Mouse (Mus musculus) neural tube, embryonic 11.5 days (tissue): Measurements from ENCODE around the gene Adgrg6. TPM values are rescaled to one million over a fixed set of nuclear protein-coding genes. Genes with fewer than 3 reads are reported as not detected.
A peak's percentile ranks its signal among the peaks of the same experiment; 100 is the strongest.

Experiments used
- ATAC-seq: fragments of 200-750 bp; cut with Nextera tagmentation; 2 replicates; pipeline ENCODE4 v1.8.0; 2017; ENCODE audit warnings: moderate number of reproducible peaks, mild to moderate bottlenecking, moderate TSS enrichment, moderate library complexity; ENCODE audit not compliant: insufficient read depth, low FRiP score, low TSS enrichment
- DNase-seq: peaks from one replicate; pipeline ENCODE4 v3.0.0-alpha.2; 2015; ENCODE audit warnings: low spot score
- H3K27ac ChIP-seq: fragments of 300-500 bp; sonication (generic); 2 replicates; pipeline ENCODE4 v1.5.1; 2014; ENCODE audit warnings: low read depth, mild to moderate bottlenecking, low read length
- H3K27me3 ChIP-seq: fragments of 300-500 bp; sonication (generic); 2 replicates; pipeline ENCODE4 v1.6.1; 2014; ENCODE audit warnings: mild to moderate bottlenecking, low read length, mixed read lengths; ENCODE audit not compliant: control insufficient read depth, insufficient read depth
- H3K36me3 ChIP-seq: fragments of 300-500 bp; sonication (generic); 2 replicates; pipeline ENCODE4 v1.6.1; 2014; ENCODE audit warnings: mild to moderate bottlenecking, low read length, moderate library complexity, mixed read lengths; ENCODE audit not compliant: control insufficient read depth, insufficient read depth
- H3K4me1 ChIP-seq: fragments of 300-500 bp; sonication (generic); 2 replicates; pipeline ENCODE4 v1.6.1; 2014; ENCODE audit warnings: low read length, mixed read lengths; ENCODE audit not compliant: control insufficient read depth, insufficient read depth
- H3K4me2 ChIP-seq: fragments of 300-500 bp; sonication (generic); 2 replicates; pipeline ENCODE4 v1.6.1; 2014; ENCODE audit warnings: low read depth, mild to moderate bottlenecking, moderate library complexity
- H3K4me3 ChIP-seq: fragments of 300-500 bp; sonication (generic); 2 replicates; pipeline ENCODE4 v1.5.1; 2014; ENCODE audit warnings: low read depth, low read length
- H3K9ac ChIP-seq: fragments of 300-500 bp; sonication (generic); 2 replicates; pipeline ENCODE4 v1.6.1; 2014; ENCODE audit warnings: mild to moderate bottlenecking, low read length
- H3K9me3 ChIP-seq: fragments of 300-500 bp; sonication (generic); 2 replicates; pipeline ENCODE4 v1.6.1; 2016; ENCODE audit warnings: low read length; ENCODE audit not compliant: control insufficient read depth
- WGBS: fragments of 180-500 bp; shearing (Covaris S2); extraction: QIAGEN DNeasy Blood & Tissue Kit; methylation state at CpG from one replicate; pipeline ENCODE4 v1.1.7; 2014; 5-methylcytosine and 5-hydroxymethylcytosine counted together
- polyA plus RNA-seq: library from polyadenylated mRNA; unstranded; fragments of >200 nt; fragmentation: Nextera tagmentation; extraction: Ambion mirVana; gene quantifications from 2 replicates; pipeline ENCODE4 v1.2.1, GENCODE M21; 2014

Gene Adgrg6
- polyA plus RNA-seq, 1 experiment from 2014 or later = 6.2 TPM

GRCm38 (mm10) chr10:14475641-14476040, 69.8 kb downstream of the Adgrg6 start:
- no peak for DNase-seq
- 89% methylated on average over 2 of the region's 2 CpGs for WGBS

GRCm38 (mm10) chr10:14474541-14475305, 70.7 kb downstream of the Adgrg6 start:
- DNase-seq (no peak), ATAC-seq (no peak)
- Histone ChIP-seq H3K4me3 (no peak overlapping the region), H3K4me2 (no peak overlapping the region), H3K9me3 (no peaks in the 10 kb centered on the region), H3K9ac (no peak overlapping the region), H3K27ac (no peak overlapping the region), H3K27me3 (no peaks in the 10 kb centered on the region), H3K4me1 (no peaks in the 10 kb centered on the region), H3K36me3 (no peaks in the 10 kb centered on the region)
- WGBS = 87% methylated on average over 8 of the region's 8 CpGs

More at GRCm38 (mm10) chr10:14475641-14476040, 69.8 kb downstream of the Adgrg6 start:
- Histone ChIP-seq H3K27me3 (no peaks in the 10 kb centered on the region), H3K4me2 (no peak overlapping the region), H3K4me3 (no peak overlapping the region), H3K9me3 (no peaks in the 10 kb centered on the region), H3K9ac (no peak overlapping the region), H3K4me1 (no peaks in the 10 kb centered on the region), H3K27ac (no peak overlapping the region), H3K36me3 (no peaks in the 10 kb centered on the region)
- no peak for ATAC-seq

GRCm38 (mm10) chr10:14471039-14471550, 74.4 kb downstream of the Adgrg6 start:
- H3K9ac ChIP-seq = no peak overlapping the region
- H3K27me3 ChIP-seq = no peaks in the 10 kb centered on the region
- WGBS = 69% methylated on average over 5 of the region's 5 CpGs
- H3K27ac ChIP-seq = no peak overlapping the region
- H3K36me3 ChIP-seq = no peaks in the 10 kb centered on the region
- ATAC-seq (no peak), DNase-seq (no peak)
- H3K4me2 ChIP-seq = no peak overlapping the region
- H3K9me3 ChIP-seq = no peaks in the 10 kb centered on the region
- no peak overlapping the region for H3K4me3 ChIP-seq
- no peaks in the 10 kb centered on the region for H3K4me1 ChIP-seq

- Histone ChIP-seq H3K27ac (no peak overlapping the region), H3K27me3 (no peaks in the 10 kb centered on the region), H3K36me3 (no peaks in the 10 kb centered on the region), H3K9me3 (no peaks in the 10 kb centered on the region), H3K4me3 (no peak overlapping the region), H3K4me2 (no peak overlapping the region), H3K9ac (no peak overlapping the region), H3K4me1 (no peaks in the 10 kb centered on the region)
- DNase-seq = no peak
- no peak for ATAC-seq
- WGBS = 90% methylated on average over 10 of the region's 10 CpGs
Observed at GRCm38 (mm10) chr10:14468623-14469022, 76.8 kb downstream of the Adgrg6 start.

GRCm38 (mm10) chr10:14463796-14464511, 81.5 kb downstream of the Adgrg6 start:
- no peaks in the 10 kb centered on the region for H3K4me1 ChIP-seq
- H3K27ac ChIP-seq = no peak overlapping the region
- peak; percentile 19 for DNase-seq
- no peaks in the 10 kb centered on the region for H3K36me3 ChIP-seq
- 63% methylated on average over 4 of the region's 4 CpGs for WGBS
- no peak overlapping the region for H3K4me3 ChIP-seq
- no peak overlapping the region for H3K4me2 ChIP-seq
- H3K27me3 ChIP-seq = no peaks in the 10 kb centered on the region
- H3K9ac ChIP-seq = no peak overlapping the region
- ATAC-seq = no peak
- H3K9me3 ChIP-seq = no peaks in the 10 kb centered on the region

- ATAC-seq (no peak), DNase-seq (no peak)
- Histone ChIP-seq H3K9ac (no peak overlapping the region), H3K4me1 (no peaks in the 10 kb centered on the region), H3K4me3 (no peak overlapping the region), H3K9me3 (no peaks in the 10 kb centered on the region), H3K27me3 (no peaks in the 10 kb centered on the region), H3K4me2 (no peak overlapping the region), H3K27ac (no peak overlapping the region), H3K36me3 (no peaks in the 10 kb centered on the region)
- 89% methylated on average over 4 of the region's 4 CpGs for WGBS
Observed at GRCm38 (mm10) chr10:14460933-14461514, 84.4 kb downstream of the Adgrg6 start.

GRCm38 (mm10) chr10:14460252-14460932, 85.1 kb downstream of the Adgrg6 start:
- Histone ChIP-seq H3K36me3 (no peaks in the 10 kb centered on the region), H3K9ac (no peak overlapping the region), H3K9me3 (no peaks in the 10 kb centered on the region), H3K4me1 (no peaks in the 10 kb centered on the region), H3K27me3 (no peaks in the 10 kb centered on the region), H3K27ac (no peak overlapping the region), H3K4me2 (no peak overlapping the region), H3K4me3 (no peak overlapping the region)
- WGBS = 67% methylated on average over 5 of the region's 5 CpGs
- ATAC-seq (no peak), DNase-seq (no peak)

- Histone ChIP-seq H3K27me3 (no peaks in the 10 kb centered on the region), H3K9me3 (no peaks in the 10 kb centered on the region), H3K4me1 (no peaks in the 10 kb centered on the region), H3K27ac (no peak overlapping the region), H3K4me2 (no peak overlapping the region), H3K36me3 (no peaks in the 10 kb centered on the region), H3K4me3 (no peak overlapping the region), H3K9ac (no peak overlapping the region)
- DNase-seq (no peak), ATAC-seq (no peak)
- 88% methylated on average over 7 of the region's 7 CpGs for WGBS
Observed at GRCm38 (mm10) chr10:14459819-14460218, 85.6 kb downstream of the Adgrg6 start.
